Mouse (Mus musculus): Measurements from ENCODE around the gene Gm12253. TPM values are rescaled to one million over a fixed set of nuclear protein-coding genes. Genes with fewer than 3 reads are reported as not detected.

The Gm12253 gene
- polyA plus RNA-seq, 1 experiment from 2014 or later = not detected

Other genes with a start within 250 kb of the Gm12253 start
- gene Igtp, start 233.0 kb upstream of the Gm12253 start, polyA plus RNA-seq (2015; fragmentation: Nextera tagmentation; extraction: Ambion mirVana) = 1.5 and 2.2 TPM in 2 replicates
- gene Irgm2, start 232.9 kb upstream of the Gm12253 start, polyA plus RNA-seq (2015; fragmentation: Nextera tagmentation; extraction: Ambion mirVana) = 0.95 and 0.98 TPM in 2 replicates
- not detected in 2 replicates for gene 4930438A08Rik, start 157.8 kb upstream of the Gm12253 start, polyA plus RNA-seq (2015; fragmentation: Nextera tagmentation; extraction: Ambion mirVana)
- 25.6 and 26.9 TPM in 2 replicates for gene Zfp692, start 125.5 kb upstream of the Gm12253 start, polyA plus RNA-seq (2015; fragmentation: Nextera tagmentation; extraction: Ambion mirVana)
- 35.5 and 39.5 TPM in 2 replicates for gene Zfp672, start 102.2 kb upstream of the Gm12253 start, polyA plus RNA-seq (2015; fragmentation: Nextera tagmentation; extraction: Ambion mirVana)
- 46.2 and 47.4 TPM in 2 replicates for gene Sh3bp5l, start 101.8 kb upstream of the Gm12253 start, polyA plus RNA-seq (2015; fragmentation: Nextera tagmentation; extraction: Ambion mirVana)
- gene Lypd8, start 53.5 kb upstream of the Gm12253 start, polyA plus RNA-seq (2015; fragmentation: Nextera tagmentation; extraction: Ambion mirVana) = not detected in 2 replicates
- not detected in 2 replicates for gene 1810065E05Rik, start 11.4 kb upstream of the Gm12253 start, polyA plus RNA-seq (2015; fragmentation: Nextera tagmentation; extraction: Ambion mirVana)
- not detected in 2 replicates for gene Lypd9, start 20.4 kb downstream of the Gm12253 start, polyA plus RNA-seq (2015; fragmentation: Nextera tagmentation; extraction: Ambion mirVana)
- not detected in 2 replicates for gene Olfr30, start 29.7 kb downstream of the Gm12253 start, polyA plus RNA-seq (2015; fragmentation: Nextera tagmentation; extraction: Ambion mirVana)
- not detected in 2 replicates for gene Olfr332, start 60.0 kb downstream of the Gm12253 start, polyA plus RNA-seq (2015; fragmentation: Nextera tagmentation; extraction: Ambion mirVana)
- gene Olfr331, start 70.0 kb downstream of the Gm12253 start, polyA plus RNA-seq (2015; fragmentation: Nextera tagmentation; extraction: Ambion mirVana) = not detected in 2 replicates
- gene Olfr330, start 102.3 kb downstream of the Gm12253 start, polyA plus RNA-seq (2015; fragmentation: Nextera tagmentation; extraction: Ambion mirVana) = not detected in 2 replicates
- gene Olfr329-ps, start 113.9 kb downstream of the Gm12253 start, polyA plus RNA-seq (2015; fragmentation: Nextera tagmentation; extraction: Ambion mirVana) = not detected in 2 replicates
- gene Olfr328, start 123.1 kb downstream of the Gm12253 start, polyA plus RNA-seq (2015; fragmentation: Nextera tagmentation; extraction: Ambion mirVana) = not detected in 2 replicates
- 0.14 TPM in 1 of 2 replicates, not detected in the other for gene Olfr224, start 138.0 kb downstream of the Gm12253 start, polyA plus RNA-seq (2015; fragmentation: Nextera tagmentation; extraction: Ambion mirVana)
- not detected in 2 replicates for gene Olfr325, start 145.2 kb downstream of the Gm12253 start, polyA plus RNA-seq (2015; fragmentation: Nextera tagmentation; extraction: Ambion mirVana)
- 0.08 TPM in 1 of 2 replicates, not detected in the other for gene Olfr324, start 162.6 kb downstream of the Gm12253 start, polyA plus RNA-seq (2015; fragmentation: Nextera tagmentation; extraction: Ambion mirVana)
- not detected in 2 replicates for gene 2210407C18Rik, start 183.5 kb downstream of the Gm12253 start, polyA plus RNA-seq (2015; fragmentation: Nextera tagmentation; extraction: Ambion mirVana)
- gene Olfr323, start 197.9 kb downstream of the Gm12253 start, polyA plus RNA-seq (2015; fragmentation: Nextera tagmentation; extraction: Ambion mirVana) = not detected in 2 replicates
- gene Trim58, start 207.9 kb downstream of the Gm12253 start, polyA plus RNA-seq (2015; fragmentation: Nextera tagmentation; extraction: Ambion mirVana) = 0.11 and 0.22 TPM in 2 replicates
- 0.07 TPM in 1 of 2 replicates, not detected in the other for gene Olfr322, start 226.2 kb downstream of the Gm12253 start, polyA plus RNA-seq (2015; fragmentation: Nextera tagmentation; extraction: Ambion mirVana)
- not detected in 2 replicates for gene Olfr320, start 248.5 kb downstream of the Gm12253 start, polyA plus RNA-seq (2015; fragmentation: Nextera tagmentation; extraction: Ambion mirVana)